Mouse (Mus musculus): ENCODE measurements around the gene Ngf.
A peak's percentile ranks its signal among the peaks of the same experiment; 100 is the strongest.

Gene Ngf

GRCm38 (mm10) chr3:102508455-102508854 lies 38.7 kb downstream of the Ngf start:
- DNase-seq = no peak

GRCm38 (mm10) chr3:102509601-102510000 lies 39.9 kb downstream of the Ngf start:
- DNase-seq = no peak

GRCm38 (mm10) chr3:102516937-102517336 lies 47.2 kb downstream of the Ngf start:
- DNase-seq = no peak

- no peak for DNase-seq
Measured at GRCm38 (mm10) chr3:102521061-102521460, 51.3 kb downstream of the Ngf start.

GRCm38 (mm10) chr3:102523711-102524110 lies 54.0 kb downstream of the Ngf start:
- no peak for DNase-seq

GRCm38 (mm10) chr3:102524951-102525350 lies 55.2 kb downstream of the Ngf start:
- no peak for DNase-seq

- no peak for DNase-seq
Measured at GRCm38 (mm10) chr3:102525856-102526255, 56.1 kb downstream of the Ngf start.

GRCm38 (mm10) chr3:102526481-102526880 lies 56.8 kb downstream of the Ngf start:
- peak; percentile 35 for DNase-seq

GRCm38 (mm10) chr3:102534744-102535143 lies 65.0 kb downstream of the Ngf start:
- DNase-seq = no peak

GRCm38 (mm10) chr3:102543646-102544045 lies 73.9 kb downstream of the Ngf start:
- no peak for DNase-seq

- DNase-seq = no peak
Measured at GRCm38 (mm10) chr3:102547536-102547935, 77.8 kb downstream of the Ngf start.

- DNase-seq = no peak
Measured at GRCm38 (mm10) chr3:102553935-102554670, 84.4 kb downstream of the Ngf start.

- peak; percentile 6 for DNase-seq
Measured at GRCm38 (mm10) chr3:102556108-102556507, 86.4 kb downstream of the Ngf start.

- no peak for DNase-seq
Measured at GRCm38 (mm10) chr3:102556645-102557044, 86.9 kb downstream of the Ngf start.

All from kidney, postnatal 10 days (tissue).